Mouse (Mus musculus): Measurements from ENCODE around the gene Aifm1. TPM values are rescaled to one million over a fixed set of nuclear protein-coding genes. Genes with fewer than 3 reads are reported as not detected.

The Aifm1 gene
- 75.5 and 79.9 TPM in 2 replicates for polyA plus RNA-seq (2014; fragmentation: Nextera tagmentation; extraction: Ambion mirVana)

DNA sequence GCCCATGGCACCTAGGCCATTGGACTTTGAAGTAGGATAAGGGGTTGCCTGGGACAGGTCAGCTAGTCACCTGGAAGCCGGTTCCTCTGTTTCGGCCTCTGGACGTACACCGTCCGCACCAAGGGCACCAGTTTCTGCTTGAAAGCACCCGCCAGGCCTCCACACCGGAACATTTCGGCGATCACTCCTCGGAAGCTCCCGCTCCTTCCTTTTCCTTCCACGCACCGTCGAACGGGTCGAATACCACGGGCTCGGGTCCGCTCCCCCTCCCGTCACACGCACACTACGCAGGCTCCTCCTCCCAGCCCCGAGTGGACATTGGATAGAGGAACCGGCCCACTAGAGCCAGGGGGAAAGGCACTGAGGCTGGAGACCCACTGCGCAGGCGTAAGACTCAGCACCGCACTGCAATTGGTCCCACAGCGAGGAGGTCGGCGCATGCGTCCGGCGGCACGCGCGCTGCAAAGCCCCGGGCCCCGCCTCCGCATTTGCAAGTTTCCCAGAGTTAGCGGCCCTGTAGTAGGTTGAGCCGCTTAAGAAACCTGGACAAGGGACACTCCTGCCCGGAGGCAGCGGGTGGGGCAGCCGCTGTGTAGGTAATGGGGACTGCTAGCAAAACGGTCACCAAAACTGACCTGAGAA lies at the start of gene Aifm1:
TSS of gene Aifm1 (minus strand) at position 398 of the 642 bp plus-strand sequence.
- 17% methylated on average over 41 of the region's 45 CpGs for WGBS
- ATAC-seq (ENCODE audit: low FRiP score) (peak; percentile 99), DNase-seq (ENCODE audit: low spot score, missing footprints) (peak; percentile 98)
- peak within 1 kb of the TSS; percentile 42 for H3K4me3 ChIP-seq (ENCODE audit: low read depth, low read length)
- no peaks in the 10 kb centered on the region; the same call in 1 of the 2 replicates for H3K4me1 ChIP-seq (ENCODE audit: control insufficient read depth, insufficient read depth, low read length)
- H3K36me3 ChIP-seq (ENCODE audit: control insufficient read depth, insufficient read depth, low read length), result no peaks in the 10 kb centered on the region
- H3K4me2 ChIP-seq, result peak within 1 kb of the TSS; percentile 43
- H3K27me3 ChIP-seq (ENCODE audit: control insufficient read depth, insufficient read depth, low read length), result no peaks in the 10 kb centered on the region
- H3K9me3 ChIP-seq (ENCODE audit: control insufficient read depth, low read length), result no peaks in the 10 kb centered on the region
- peak within 1 kb of the TSS; percentile 55 for H3K9ac ChIP-seq (ENCODE audit: low read length)
- H3K27ac ChIP-seq (ENCODE audit: low read depth, low read length), result no peak within 1 kb of the TSS

DNA sequence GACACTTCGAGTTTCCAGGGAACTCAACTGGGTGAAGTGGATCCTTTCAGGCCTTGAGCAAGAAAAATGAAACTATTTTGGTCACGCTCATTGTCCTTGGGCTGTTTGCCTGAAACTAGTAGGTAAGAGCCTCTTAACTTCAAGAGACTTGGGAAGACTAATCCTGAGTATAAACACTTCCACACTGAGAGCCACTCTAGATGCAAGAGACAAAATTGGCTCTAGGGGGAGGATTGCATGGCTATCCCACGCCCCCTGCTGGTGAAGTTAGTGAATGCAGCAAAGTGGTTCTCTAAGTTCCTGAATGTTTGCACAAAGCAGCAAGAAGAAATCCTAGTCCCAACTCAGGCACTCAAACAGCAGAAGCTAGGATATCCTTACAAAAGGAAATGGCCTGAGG lies 18.8 kb upstream of the Aifm1 start:
- no peak overlapping the region for H3K9ac ChIP-seq (ENCODE audit: low read length)
- no peak overlapping the region for H3K4me3 ChIP-seq (ENCODE audit: low read depth, low read length)
- no peaks in the 10 kb centered on the region for H3K9me3 ChIP-seq (ENCODE audit: control insufficient read depth, low read length)
- ATAC-seq (ENCODE audit: low FRiP score) (peak; percentile 30; the same call in 1 of the 2 replicates), DNase-seq (ENCODE audit: low spot score, missing footprints) (peak; percentile 96)
- no peaks in the 10 kb centered on the region for H3K36me3 ChIP-seq (ENCODE audit: control insufficient read depth, insufficient read depth, low read length)
- 44% methylated on average over 3 of the region's 3 CpGs for WGBS
- no peaks in the 10 kb centered on the region for H3K27me3 ChIP-seq (ENCODE audit: control insufficient read depth, insufficient read depth, low read length)
- no peak overlapping the region for H3K4me2 ChIP-seq
- no peaks in the 10 kb centered on the region for H3K4me1 ChIP-seq (ENCODE audit: control insufficient read depth, insufficient read depth, low read length)
- no peak overlapping the region for H3K27ac ChIP-seq (ENCODE audit: low read depth, low read length)

DNA sequence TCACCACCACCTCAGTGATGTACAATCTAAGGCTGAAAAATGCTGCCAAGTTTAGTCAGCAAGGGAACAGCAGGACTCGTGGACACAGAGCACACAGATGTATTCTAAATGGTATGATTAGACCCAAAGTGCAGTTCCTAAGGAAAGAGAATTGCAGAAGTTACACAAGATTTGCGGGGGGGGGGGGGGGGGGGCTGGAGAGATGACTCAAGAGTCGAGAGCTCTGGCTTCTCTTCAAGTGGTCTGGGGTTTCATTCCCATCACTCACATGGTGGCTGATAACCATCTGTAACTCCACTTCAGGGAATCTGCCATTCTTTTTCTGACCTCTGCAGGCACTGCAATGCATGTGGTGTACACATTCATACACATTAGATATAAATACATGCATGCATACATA lies 13.1 kb upstream of the Aifm1 start:
- H3K9me3 ChIP-seq (ENCODE audit: control insufficient read depth, low read length), result no peaks in the 10 kb centered on the region
- DNase-seq (ENCODE audit: low spot score, missing footprints), result no peak
- WGBS, result 76% methylated on average over 2 of the region's 3 CpGs

DNA sequence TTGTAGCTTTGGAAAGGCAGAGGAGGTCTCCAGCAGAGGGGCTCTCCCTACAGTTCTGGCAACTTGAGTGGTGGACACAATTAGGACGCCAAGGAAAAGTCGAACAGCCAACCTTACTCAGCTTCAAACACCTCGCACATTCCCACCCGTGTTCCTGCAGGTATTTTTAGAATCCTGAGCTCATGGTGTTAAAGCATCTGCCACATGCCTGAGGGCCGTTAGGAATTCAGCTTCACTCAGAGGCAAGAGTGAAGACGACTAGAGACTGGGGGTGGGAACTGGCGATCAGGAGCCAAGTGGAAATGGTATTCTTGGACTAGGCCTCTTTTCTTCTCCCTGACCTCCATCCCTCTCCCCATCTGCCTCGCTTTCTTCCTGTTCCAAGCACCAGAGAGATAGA lies 12.5 kb upstream of the Aifm1 start:
- no peak overlapping the region for H3K27ac ChIP-seq (ENCODE audit: low read depth, low read length)
- H3K9ac ChIP-seq (ENCODE audit: low read length), result no peak overlapping the region
- 80% methylated on average over 8 of the region's 8 CpGs for WGBS
- ATAC-seq (ENCODE audit: low FRiP score), result no peak
- no peaks in the 10 kb centered on the region; the same call in 1 of the 2 replicates for H3K27me3 ChIP-seq (ENCODE audit: control insufficient read depth, insufficient read depth, low read length)
- H3K36me3 ChIP-seq (ENCODE audit: control insufficient read depth, insufficient read depth, low read length), result no peaks in the 10 kb centered on the region
- H3K4me2 ChIP-seq, result no peak overlapping the region
- DNase-seq (ENCODE audit: low spot score, missing footprints), result no peak
- H3K4me3 ChIP-seq (ENCODE audit: low read depth, low read length), result no peak overlapping the region
- no peaks in the 10 kb centered on the region for H3K4me1 ChIP-seq (ENCODE audit: control insufficient read depth, insufficient read depth, low read length)
- no peaks in the 10 kb centered on the region for H3K9me3 ChIP-seq (ENCODE audit: control insufficient read depth, low read length)

More for the DNA sequence above, 13.1 kb upstream of the Aifm1 start:
- ATAC-seq (ENCODE audit: low FRiP score), result no peak
- no peak overlapping the region for H3K4me2 ChIP-seq
- H3K36me3 ChIP-seq (ENCODE audit: control insufficient read depth, insufficient read depth, low read length), result no peaks in the 10 kb centered on the region
- no peak overlapping the region for H3K9ac ChIP-seq (ENCODE audit: low read length)
- no peaks in the 10 kb centered on the region; the same call in 1 of the 2 replicates for H3K27me3 ChIP-seq (ENCODE audit: control insufficient read depth, insufficient read depth, low read length)
- H3K4me3 ChIP-seq (ENCODE audit: low read depth, low read length), result no peak overlapping the region
- no peak overlapping the region for H3K27ac ChIP-seq (ENCODE audit: low read depth, low read length)
- no peaks in the 10 kb centered on the region for H3K4me1 ChIP-seq (ENCODE audit: control insufficient read depth, insufficient read depth, low read length)

DNA sequence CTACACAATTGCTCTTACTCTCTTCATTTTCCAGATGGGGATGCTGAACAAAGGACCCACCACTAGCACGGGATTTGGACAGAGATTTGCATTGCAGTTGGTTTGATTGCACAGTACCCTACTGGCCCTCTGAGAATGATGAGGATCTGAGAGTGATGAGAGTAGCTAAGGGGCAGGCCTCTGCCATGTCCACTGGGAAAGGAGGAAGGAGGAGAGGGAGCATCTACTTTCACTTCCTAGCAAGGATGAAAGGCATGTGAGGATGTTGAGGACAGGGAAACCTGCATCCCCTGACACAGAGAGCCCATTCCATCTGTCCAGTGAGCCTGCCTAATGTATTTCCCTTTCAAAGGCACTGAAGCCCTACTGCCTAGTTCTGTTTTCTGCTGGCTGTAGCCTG lies 12.0 kb upstream of the Aifm1 start:
- DNase-seq (ENCODE audit: low spot score, missing footprints), result no peak
- Histone ChIP-seq H3K4me2 (no peak overlapping the region), H3K27ac (ENCODE audit: low read depth, low read length) (no peak overlapping the region), H3K4me1 (ENCODE audit: control insufficient read depth, insufficient read depth, low read length) (no peaks in the 10 kb centered on the region), H3K27me3 (ENCODE audit: control insufficient read depth, insufficient read depth, low read length) (no peaks in the 10 kb centered on the region; the same call in 1 of the 2 replicates), H3K4me3 (ENCODE audit: low read depth, low read length) (no peak overlapping the region), H3K36me3 (ENCODE audit: control insufficient read depth, insufficient read depth, low read length) (no peaks in the 10 kb centered on the region), H3K9me3 (ENCODE audit: control insufficient read depth, low read length) (no peaks in the 10 kb centered on the region), H3K9ac (ENCODE audit: low read length) (no peak overlapping the region)
- no peak for ATAC-seq (ENCODE audit: low FRiP score)
- WGBS, result 81% methylated on average over 1 of the region's 1 CpGs

DNA sequence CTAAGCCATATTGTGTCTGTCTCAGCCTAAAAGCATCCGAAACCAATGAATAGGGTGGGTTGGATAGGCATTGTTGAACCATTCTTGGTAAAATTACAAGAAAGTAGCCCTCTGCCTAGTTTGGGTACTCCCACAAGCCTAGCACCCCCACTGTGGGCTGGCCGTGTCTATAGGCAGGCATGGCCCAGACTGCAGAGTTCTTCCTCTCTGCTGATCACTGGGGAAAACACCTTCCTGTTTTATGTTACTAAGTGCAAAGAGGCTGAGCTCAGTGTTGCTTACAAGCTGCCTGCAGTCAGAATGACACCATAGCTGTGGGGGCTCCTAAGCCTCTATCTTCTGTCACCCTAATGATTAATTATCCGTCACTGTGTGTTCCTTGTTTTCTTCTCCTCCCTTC lies 10.1 kb upstream of the Aifm1 start:
- no peak overlapping the region for H3K27ac ChIP-seq (ENCODE audit: low read depth, low read length)
- 71% methylated on average over 3 of the region's 3 CpGs for WGBS
- no peaks in the 10 kb centered on the region for H3K9me3 ChIP-seq (ENCODE audit: control insufficient read depth, low read length)
- H3K27me3 ChIP-seq (ENCODE audit: control insufficient read depth, insufficient read depth, low read length), result no peaks in the 10 kb centered on the region; the same call in 1 of the 2 replicates
- H3K4me3 ChIP-seq (ENCODE audit: low read depth, low read length), result no peak overlapping the region
- no peaks in the 10 kb centered on the region for H3K36me3 ChIP-seq (ENCODE audit: control insufficient read depth, insufficient read depth, low read length)
- H3K4me2 ChIP-seq, result no peak overlapping the region
- DNase-seq (ENCODE audit: low spot score, missing footprints) (no peak), ATAC-seq (ENCODE audit: low FRiP score) (no peak)
- no peaks in the 10 kb centered on the region for H3K4me1 ChIP-seq (ENCODE audit: control insufficient read depth, insufficient read depth, low read length)
- H3K9ac ChIP-seq (ENCODE audit: low read length), result no peak overlapping the region

DNA sequence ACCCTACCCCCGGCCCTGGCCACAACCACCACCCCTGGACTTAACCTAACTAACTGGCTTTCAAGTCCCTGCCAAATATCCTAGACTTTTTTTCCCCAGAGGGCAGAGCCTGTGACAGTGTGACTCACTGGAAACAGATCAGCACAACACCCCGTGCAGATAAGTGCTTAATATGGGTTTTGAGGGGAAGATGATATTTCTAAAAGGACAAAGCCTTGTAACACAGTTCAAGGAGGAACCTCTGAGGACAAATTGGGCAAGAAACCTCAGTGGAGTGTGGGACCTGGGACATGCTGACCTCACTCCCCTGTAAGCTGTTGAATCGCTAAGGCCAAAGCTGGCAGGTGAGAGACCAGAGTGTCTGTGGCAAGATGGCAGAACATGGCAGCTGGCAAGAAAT lies 8.3 kb upstream of the Aifm1 start:
- no peaks in the 10 kb centered on the region for H3K9me3 ChIP-seq (ENCODE audit: control insufficient read depth, low read length)
- ATAC-seq (ENCODE audit: low FRiP score) (no peak), DNase-seq (ENCODE audit: low spot score, missing footprints) (no peak)
- H3K36me3 ChIP-seq (ENCODE audit: control insufficient read depth, insufficient read depth, low read length), result no peaks in the 10 kb centered on the region
- no peaks in the 10 kb centered on the region for H3K4me1 ChIP-seq (ENCODE audit: control insufficient read depth, insufficient read depth, low read length)
- H3K27me3 ChIP-seq (ENCODE audit: control insufficient read depth, insufficient read depth, low read length), result no peaks in the 10 kb centered on the region; the same call in 1 of the 2 replicates
- H3K9ac ChIP-seq (ENCODE audit: low read length), result no peak overlapping the region
- no peak overlapping the region for H3K4me2 ChIP-seq
- no peak overlapping the region for H3K4me3 ChIP-seq (ENCODE audit: low read depth, low read length)
- WGBS, result 93% methylated on average over 3 of the region's 3 CpGs
- no peak overlapping the region for H3K27ac ChIP-seq (ENCODE audit: low read depth, low read length)

DNA sequence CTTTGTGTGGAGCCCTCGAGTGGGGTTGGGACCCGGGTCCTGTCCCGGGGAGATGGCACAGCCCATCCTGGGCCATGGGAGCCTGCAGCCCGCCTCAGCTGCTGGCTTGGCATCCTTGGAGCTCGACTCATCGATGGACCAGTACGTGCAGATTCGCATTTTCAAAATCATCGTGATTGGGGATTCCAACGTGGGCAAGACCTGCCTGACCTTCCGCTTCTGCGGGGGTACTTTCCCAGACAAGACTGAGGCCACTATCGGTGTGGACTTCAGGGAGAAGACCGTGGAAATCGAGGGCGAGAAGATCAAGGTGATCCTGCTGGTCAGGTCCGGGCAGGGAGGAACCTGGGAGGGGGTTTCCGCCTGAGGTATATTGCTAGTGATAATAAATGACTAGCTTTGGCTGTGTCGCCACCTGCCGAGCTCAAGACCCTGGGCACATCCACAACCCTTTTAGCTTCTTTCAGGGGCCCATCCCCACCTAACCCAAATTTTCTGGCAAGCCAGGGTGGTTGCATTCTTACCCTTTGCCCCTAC lies 6.3 kb upstream of the Aifm1 start:
- ATAC-seq (ENCODE audit: low FRiP score) (peak; percentile 12; the same call in 1 of the 2 replicates), DNase-seq (ENCODE audit: low spot score, missing footprints) (peak; percentile 82)
- H3K9me3 ChIP-seq (ENCODE audit: control insufficient read depth, low read length), result no peaks in the 10 kb centered on the region
- peak overlapping the region; percentile 49 for H3K4me2 ChIP-seq
- peak overlapping the region; percentile 41 for H3K4me3 ChIP-seq (ENCODE audit: low read depth, low read length)
- no peaks in the 10 kb centered on the region for H3K4me1 ChIP-seq (ENCODE audit: control insufficient read depth, insufficient read depth, low read length)
- no peaks in the 10 kb centered on the region for H3K27me3 ChIP-seq (ENCODE audit: control insufficient read depth, insufficient read depth, low read length)
- WGBS, result 15% methylated on average over 20 of the region's 20 CpGs
- no peak overlapping the region; the same call in 1 of the 2 replicates for H3K27ac ChIP-seq (ENCODE audit: low read depth, low read length)
- H3K9ac ChIP-seq (ENCODE audit: low read length), result peak overlapping the region; percentile 63
- H3K36me3 ChIP-seq (ENCODE audit: control insufficient read depth, insufficient read depth, low read length), result no peaks in the 10 kb centered on the region

DNA sequence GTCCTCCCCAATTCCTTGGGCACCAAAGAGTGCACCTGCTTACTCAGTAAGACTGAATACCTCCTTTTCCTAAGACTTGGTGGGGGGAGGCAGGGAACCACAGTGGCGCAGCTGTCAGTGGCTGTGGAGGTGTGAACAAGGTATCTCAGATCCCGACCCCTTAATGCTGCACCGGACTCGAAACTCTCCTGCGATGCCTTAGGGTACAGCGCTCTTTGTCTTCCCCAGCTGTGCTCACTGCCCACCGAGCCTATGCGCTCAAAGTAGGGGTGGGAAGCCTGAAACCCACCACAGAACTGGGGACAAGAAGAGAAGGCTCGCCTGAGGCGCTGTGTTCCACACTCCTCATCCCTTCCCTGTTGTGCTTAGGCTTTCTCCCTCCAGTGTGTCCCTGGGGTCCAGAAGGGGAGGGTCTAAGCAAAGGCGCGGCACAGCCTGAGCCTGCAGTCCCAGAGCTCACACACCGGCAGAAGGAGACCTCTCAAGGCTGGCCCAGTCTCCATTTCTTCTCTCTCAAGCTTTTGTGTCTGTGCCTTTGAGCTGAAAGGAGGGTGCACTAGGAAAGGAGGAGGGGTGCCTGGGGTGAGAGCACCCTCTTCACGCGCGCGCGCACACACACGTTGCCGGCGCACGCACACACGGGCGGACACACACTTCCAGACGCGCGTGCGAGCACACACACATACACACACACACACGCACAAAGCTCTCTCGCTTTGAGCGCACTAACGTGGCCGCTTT lies 5.6 kb upstream of the Aifm1 start, which contains the start of gene Rab33a:
TSS of gene Rab33a (plus strand) at position 478 of the 741 bp plus-strand sequence.
- Histone ChIP-seq H3K27me3 (ENCODE audit: control insufficient read depth, insufficient read depth, low read length) (no peaks in the 10 kb centered on the region), H3K9me3 (ENCODE audit: control insufficient read depth, low read length) (no peaks in the 10 kb centered on the region), H3K36me3 (ENCODE audit: control insufficient read depth, insufficient read depth, low read length) (no peaks in the 10 kb centered on the region), H3K27ac (ENCODE audit: low read depth, low read length) (peak within 1 kb of the TSS; percentile 49), H3K4me2 (peak within 1 kb of the TSS; percentile 49), H3K4me3 (ENCODE audit: low read depth, low read length) (peak within 1 kb of the TSS; percentile 41), H3K9ac (ENCODE audit: low read length) (peak within 1 kb of the TSS; percentile 63), H3K4me1 (ENCODE audit: control insufficient read depth, insufficient read depth, low read length) (no peaks in the 10 kb centered on the region)
- peak; percentile 83 for ATAC-seq (ENCODE audit: low FRiP score)
- peak; percentile 91 for DNase-seq (ENCODE audit: low spot score, missing footprints)
- 17% methylated on average over 31 of the region's 33 CpGs for WGBS

Data from midbrain, embryonic 11.5 days (tissue).